Mouse (Mus musculus): Measurements from ENCODE around the gene Tmem198b.
"Not testable (repeated sequence)": the region's sequence is repeated elsewhere in the genome, so short reads cannot be mapped to it uniquely, and the experiment has no call there.

Tmem198b gene

GRCm38 (mm10) chr10:128804271-128805091 lies at the start of gene Tmem198b:
Tmem198b (minus strand) TSS chr10:128804370.
- peak; percentile 83 for DNase-seq

- no peak for DNase-seq
Observed at GRCm38 (mm10) chr10:128850339-128850738, 46.2 kb upstream of the Tmem198b start.

- no peak for DNase-seq
Observed at GRCm38 (mm10) chr10:128848426-128848825, 44.3 kb upstream of the Tmem198b start.

GRCm38 (mm10) chr10:128846664-128847063 lies 42.5 kb upstream of the Tmem198b start:
- DNase-seq = no peak

- peak; percentile 25 for DNase-seq
Observed at GRCm38 (mm10) chr10:128845516-128845915, 41.3 kb upstream of the Tmem198b start.

- no peak for DNase-seq
Observed at GRCm38 (mm10) chr10:128843260-128843659, 39.1 kb upstream of the Tmem198b start.

- DNase-seq = no peak
Observed at GRCm38 (mm10) chr10:128840612-128841011, 36.4 kb upstream of the Tmem198b start.

- DNase-seq = no peak
Observed at GRCm38 (mm10) chr10:128839434-128839833, 35.3 kb upstream of the Tmem198b start.

GRCm38 (mm10) chr10:128837400-128837799 lies 33.2 kb upstream of the Tmem198b start:
- DNase-seq = no peak

- DNase-seq = no peak
Observed at GRCm38 (mm10) chr10:128823821-128824220, 19.7 kb upstream of the Tmem198b start.

- DNase-seq = not testable (repeated sequence)
Observed at GRCm38 (mm10) chr10:128823087-128823486, 18.9 kb upstream of the Tmem198b start.

GRCm38 (mm10) chr10:128822135-128822534 lies 18.0 kb upstream of the Tmem198b start:
- DNase-seq = no peak

GRCm38 (mm10) chr10:128821358-128822056 lies 17.3 kb upstream of the Tmem198b start, which contains the start of gene Ormdl2:
Ormdl2 (minus strand) TSS chr10:128821645.
- peak; percentile 100 for DNase-seq

- peak; percentile 22 for DNase-seq
Observed at GRCm38 (mm10) chr10:128820217-128820616, 16.0 kb upstream of the Tmem198b start.

GRCm38 (mm10) chr10:128817033-128817432 lies 12.9 kb upstream of the Tmem198b start, which contains the start of gene Sarnp:
Sarnp (plus strand) TSS chr10:128817333.
- no peak for DNase-seq

GRCm38 (mm10) chr10:128807018-128807417 lies 2.8 kb upstream of the Tmem198b start:
- no peak for DNase-seq

- DNase-seq = peak; percentile 51
Observed at GRCm38 (mm10) chr10:128806086-128806485, 1.9 kb upstream of the Tmem198b start.

- DNase-seq = peak; percentile 94
Observed at GRCm38 (mm10) chr10:128805092-128806000, 1.2 kb upstream of the Tmem198b start.

GRCm38 (mm10) chr10:128803771-128804270 lies 349 bp downstream of the Tmem198b start, which contains the start of gene Dnajc14:
Dnajc14 (plus strand) TSS chr10:128804062.
- DNase-seq = peak; percentile 79

GRCm38 (mm10) chr10:128803361-128803760 lies 809 bp downstream of the Tmem198b start:
- DNase-seq = no peak

GRCm38 (mm10) chr10:128802956-128803355 lies 1.2 kb downstream of the Tmem198b start:
- no peak for DNase-seq

- DNase-seq = no peak
Observed at GRCm38 (mm10) chr10:128801981-128802495, 2.1 kb downstream of the Tmem198b start.
